Mouse (Mus musculus): Measurements from ENCODE around the gene Kctd14. TPM values are rescaled to one million over a fixed set of nuclear protein-coding genes. Genes with fewer than 3 reads are reported as not detected.
"Not testable (repeated sequence)": the region's sequence is repeated elsewhere in the genome, so short reads cannot be mapped to it uniquely, and the experiment has no call there.

The Kctd14 gene
- polyA plus RNA-seq, 1 experiment = 0.10 TPM

DNA sequence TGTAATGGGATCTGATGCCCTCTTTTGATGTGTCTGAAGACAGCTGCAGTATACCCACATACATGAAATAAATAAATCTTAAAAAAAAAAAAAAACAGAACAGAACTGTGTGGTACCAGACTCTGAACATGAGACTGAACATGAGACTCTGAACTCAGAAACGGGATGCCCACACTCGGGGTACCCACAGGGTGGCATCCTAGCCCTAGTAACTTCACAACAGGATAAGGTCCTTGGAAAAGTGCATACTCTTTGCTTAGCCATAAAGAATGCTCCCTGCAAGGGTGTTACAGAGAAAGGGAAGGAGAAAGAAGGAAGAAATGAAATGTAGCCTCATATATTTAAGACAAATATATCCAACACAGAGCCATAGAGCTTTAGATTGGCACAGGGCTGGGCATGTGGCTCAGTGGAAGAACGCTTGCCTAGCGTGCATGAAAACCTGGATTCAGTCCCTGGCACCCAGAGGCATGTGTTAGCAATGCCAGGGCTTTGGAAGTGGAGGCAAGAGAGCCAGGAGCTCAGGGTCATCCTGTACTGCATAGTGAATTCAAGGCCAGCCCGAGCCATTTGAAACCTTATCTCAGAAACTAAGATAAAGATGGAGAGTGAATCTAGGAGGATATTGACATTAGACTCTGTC, 23.2 kb upstream of the Kctd14 start:
- no peaks in the 10 kb centered on the region for H3K36me3 ChIP-seq (ENCODE audit: control insufficient read depth, insufficient read depth)
- no peak overlapping the region for H3K4me2 ChIP-seq (ENCODE audit: low read depth)
- H3K79me2 ChIP-seq (ENCODE audit: control insufficient read depth, insufficient read depth) = no peaks in the 10 kb centered on the region
- H3K4me3 ChIP-seq = no peak overlapping the region
- no peaks in the 10 kb centered on the region for H3K27me3 ChIP-seq (ENCODE audit: control insufficient read depth, insufficient read depth, insufficient read length)
- no peak for TF ChIP-seq MYOD1 (IDR thresholded peaks at IDR 0.05; ENCODE audit: control insufficient read depth in 1 of 3, insufficient read length in 2 of 3, low read depth in 2 of 3)
- no peak for TF ChIP-seq USF1 (IDR thresholded peaks at IDR 0.05; ENCODE audit: low read depth)
- no peak for TF ChIP-seq CEBPB (IDR thresholded peaks at IDR 0.05; ENCODE audit: insufficient read depth, poor library complexity, severe bottlenecking)
- TF ChIP-seq REST (IDR thresholded peaks at IDR 0.05; ENCODE audit: insufficient read depth, insufficient read length) = no peak
- no peak for TF ChIP-seq TCF3 (IDR thresholded peaks at IDR 0.05; ENCODE audit: insufficient read length, low read depth)
- H3ac ChIP-seq (ENCODE audit: control insufficient read depth, insufficient read length) = no peak overlapping the region

DNA sequence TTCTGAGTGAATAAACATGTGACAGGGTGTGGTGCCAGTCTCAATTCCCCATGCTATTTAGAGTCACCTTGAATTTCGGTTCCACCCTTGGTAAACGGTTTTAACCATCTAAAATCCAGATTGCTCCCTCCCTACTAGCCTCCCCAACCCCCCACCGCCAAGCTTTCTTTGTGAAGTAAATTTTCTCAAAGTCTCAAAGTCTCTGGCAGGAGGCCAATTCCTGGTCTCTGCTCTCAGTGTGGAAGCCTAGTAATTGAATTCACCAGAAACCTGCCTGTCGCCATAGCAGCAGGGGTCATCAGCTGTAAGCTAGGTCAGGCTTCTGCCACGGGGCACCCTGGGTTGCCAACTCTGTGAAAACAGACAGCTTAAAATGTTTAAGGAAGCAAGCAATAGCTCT, 21.4 kb upstream of the Kctd14 start:
- Histone ChIP-seq H3K79me2 (ENCODE audit: control insufficient read depth, insufficient read depth) (no peaks in the 10 kb centered on the region), H3K4me3 (no peak overlapping the region), H3ac (ENCODE audit: control insufficient read depth, insufficient read length) (no peak overlapping the region), H3K27me3 (ENCODE audit: control insufficient read depth, insufficient read depth, insufficient read length) (no peaks in the 10 kb centered on the region), H3K36me3 (ENCODE audit: control insufficient read depth, insufficient read depth) (no peaks in the 10 kb centered on the region), H3K4me2 (ENCODE audit: low read depth) (no peak overlapping the region)
- no peak for TF ChIP-seq CEBPB (IDR thresholded peaks at IDR 0.05; ENCODE audit: insufficient read depth, poor library complexity, severe bottlenecking)
- TF ChIP-seq TCF12 (IDR thresholded peaks at IDR 0.05; ENCODE audit: insufficient read depth, poor library complexity, severe bottlenecking) = no peak
- TF ChIP-seq POLR2A (IDR thresholded peaks at IDR 0.05; ENCODE audit: insufficient read length, low read depth) = no peak
- no peak for TF ChIP-seq MAX (IDR thresholded peaks at IDR 0.05; ENCODE audit: low read depth)
- no peak for TF ChIP-seq POLR2AphosphoS2 (IDR thresholded peaks at IDR 0.05; ENCODE audit: insufficient read length, low read depth)

DNA sequence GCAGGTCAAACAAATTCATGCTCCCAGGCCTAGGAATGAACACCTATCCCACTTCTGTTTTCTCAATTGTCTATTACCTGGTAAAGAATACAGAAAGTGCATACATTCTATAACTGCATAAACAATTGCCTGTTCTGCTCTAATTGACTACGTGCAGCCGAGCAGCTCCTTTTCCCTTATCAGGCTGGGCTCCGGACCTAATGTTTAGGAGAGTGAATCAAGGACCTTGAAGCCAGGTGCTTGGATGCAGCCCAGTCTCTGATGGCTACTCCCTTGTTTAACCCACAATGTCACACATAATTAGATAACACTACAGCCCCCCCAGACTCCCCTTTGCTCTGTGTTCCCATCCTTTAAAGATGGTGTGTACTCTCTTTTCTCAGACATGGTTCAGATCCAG, 17.6 kb upstream of the Kctd14 start:
- H3K27me3 ChIP-seq (ENCODE audit: control insufficient read depth, insufficient read depth, insufficient read length); H3K4me3 ChIP-seq; H3ac ChIP-seq (ENCODE audit: control insufficient read depth, insufficient read length); H3K79me2 ChIP-seq (ENCODE audit: control insufficient read depth, insufficient read depth); H3K36me3 ChIP-seq (ENCODE audit: control insufficient read depth, insufficient read depth); H3K4me2 ChIP-seq (ENCODE audit: low read depth): not testable (repeated sequence)

DNA sequence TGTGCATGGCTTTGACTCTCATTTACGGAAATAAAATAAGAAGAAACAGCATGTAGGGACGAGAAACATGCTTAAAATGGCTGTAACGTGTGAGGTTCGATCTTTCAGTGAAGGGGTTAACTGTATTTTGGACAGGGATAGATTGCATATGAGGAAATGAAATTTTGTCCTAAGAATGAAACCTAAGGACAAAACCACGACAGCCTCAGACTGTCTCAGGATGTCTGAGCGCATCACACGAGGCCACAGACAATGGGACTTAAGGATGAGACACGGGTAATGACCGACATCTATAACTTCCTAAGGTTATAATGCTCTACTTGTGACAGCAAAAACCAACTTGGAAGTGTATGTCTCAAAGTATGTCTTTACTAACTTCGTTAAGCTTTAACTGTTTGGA, 16.6 kb upstream of the Kctd14 start:
- Histone ChIP-seq H3K79me2 (ENCODE audit: control insufficient read depth, insufficient read depth) (no peaks in the 10 kb centered on the region), H3K4me2 (ENCODE audit: low read depth) (no peak overlapping the region), H3K27me3 (ENCODE audit: control insufficient read depth, insufficient read depth, insufficient read length) (no peaks in the 10 kb centered on the region), H3K4me3 (no peak overlapping the region), H3K36me3 (ENCODE audit: control insufficient read depth, insufficient read depth) (no peaks in the 10 kb centered on the region), H3ac (ENCODE audit: control insufficient read depth, insufficient read length) (no peak overlapping the region)
- no peak for TF ChIP-seq POLR2A (IDR thresholded peaks at IDR 0.05; ENCODE audit: insufficient read length, low read depth)
- no peak for TF ChIP-seq CEBPB (IDR thresholded peaks at IDR 0.05; ENCODE audit: insufficient read depth, poor library complexity, severe bottlenecking)
- TF ChIP-seq MYOG (IDR thresholded peaks at IDR 0.05; ENCODE audit: control insufficient read depth in 1 of 3, insufficient read depth in 1 of 3, insufficient read length in 2 of 3, low read depth in 2 of 3) = no peak
- no peak for TF ChIP-seq SRF (IDR thresholded peaks at IDR 0.05; ENCODE audit: control insufficient read depth, insufficient read length, low read depth)
- no peak for TF ChIP-seq USF1 (IDR thresholded peaks at IDR 0.05; ENCODE audit: low read depth)
- no peak for TF ChIP-seq TCF3 (IDR thresholded peaks at IDR 0.05; ENCODE audit: insufficient read length, low read depth)
- TF ChIP-seq MYOD1 (IDR thresholded peaks at IDR 0.05; ENCODE audit: control insufficient read depth in 1 of 3, insufficient read length in 2 of 3, low read depth in 2 of 3) = no peak
- TF ChIP-seq POLR2AphosphoS2 (IDR thresholded peaks at IDR 0.05; ENCODE audit: insufficient read length, low read depth) = no peak

DNA sequence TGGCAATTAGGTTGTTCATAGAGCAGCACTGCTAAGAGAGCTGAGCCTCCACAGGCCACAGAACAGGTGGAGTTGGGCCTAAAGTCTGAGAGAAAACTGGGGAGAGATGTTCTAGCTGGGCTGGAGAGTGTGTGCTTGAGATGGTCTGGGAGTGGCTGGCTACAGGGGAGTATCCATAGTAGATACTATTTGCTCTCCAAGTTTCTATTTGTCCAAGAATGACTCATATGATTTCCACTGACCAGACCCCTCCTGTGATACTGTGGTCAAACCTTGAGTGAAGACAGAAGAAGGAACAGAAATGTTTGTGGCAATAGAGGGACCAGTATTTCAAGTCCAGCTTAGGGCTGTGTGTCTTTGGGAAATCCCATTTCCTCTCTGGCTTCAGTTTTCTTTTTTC, 12.1 kb upstream of the Kctd14 start:
- TF ChIP-seq SRF (IDR thresholded peaks at IDR 0.05; ENCODE audit: control insufficient read depth, insufficient read length, low read depth) (no peak), CEBPB (IDR thresholded peaks at IDR 0.05; ENCODE audit: insufficient read depth, poor library complexity, severe bottlenecking) (no peak), TCF12 (IDR thresholded peaks at IDR 0.05; ENCODE audit: insufficient read depth, poor library complexity, severe bottlenecking) (no peak), MAX (IDR thresholded peaks at IDR 0.05; ENCODE audit: low read depth) (no peak), POLR2A (IDR thresholded peaks at IDR 0.05; ENCODE audit: insufficient read length, low read depth) (no peak), POLR2AphosphoS2 (IDR thresholded peaks at IDR 0.05; ENCODE audit: insufficient read length, low read depth) (no peak), USF1 (IDR thresholded peaks at IDR 0.05; ENCODE audit: low read depth) (no peak), MYOG (IDR thresholded peaks at IDR 0.05; ENCODE audit: control insufficient read depth in 1 of 3, insufficient read depth in 1 of 3, insufficient read length in 2 of 3, low read depth in 2 of 3) (no peak), TCF3 (IDR thresholded peaks at IDR 0.05; ENCODE audit: insufficient read length, low read depth) (no peak), MYOD1 (IDR thresholded peaks at IDR 0.05; ENCODE audit: control insufficient read depth in 1 of 3, insufficient read length in 2 of 3, low read depth in 2 of 3) (no peak), E2F4 (IDR thresholded peaks at IDR 0.05; ENCODE audit: insufficient read depth) (no peak), REST (IDR thresholded peaks at IDR 0.05; ENCODE audit: insufficient read depth, insufficient read length) (no peak)
- Histone ChIP-seq H3K79me2 (ENCODE audit: control insufficient read depth, insufficient read depth) (no peaks in the 10 kb centered on the region), H3K27me3 (ENCODE audit: control insufficient read depth, insufficient read depth, insufficient read length) (no peaks in the 10 kb centered on the region), H3K36me3 (ENCODE audit: control insufficient read depth, insufficient read depth) (no peaks in the 10 kb centered on the region), H3K4me3 (no peak overlapping the region), H3K4me2 (ENCODE audit: low read depth) (no peak overlapping the region), H3ac (ENCODE audit: control insufficient read depth, insufficient read length) (no peak overlapping the region)

All from myocyte (in vitro differentiated cells).